Mouse (Mus musculus): ENCODE data around the gene Olfr847.

Olfr847 gene

DNA sequence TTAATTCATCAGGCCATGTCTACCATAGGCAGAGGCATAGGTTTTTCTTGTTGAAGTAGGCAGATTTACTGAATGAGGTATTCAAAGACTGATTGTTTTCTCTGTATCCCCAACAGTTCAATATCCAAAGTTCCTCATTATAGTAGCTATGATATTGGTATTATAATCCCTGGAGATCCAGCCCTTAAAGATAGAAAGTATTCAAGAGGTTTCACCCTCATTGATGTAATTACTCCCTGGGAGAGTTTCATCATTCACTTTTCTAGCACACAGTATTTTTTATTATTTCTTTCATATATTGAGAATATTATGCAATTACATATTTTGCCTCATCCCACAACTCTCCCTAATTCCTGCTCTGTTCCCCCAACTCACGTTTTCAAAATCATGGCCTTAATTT, at the start of gene Olfr847:
Olfr847 (minus strand) TSS at position 101 of the 400 bp plus-strand sequence.
- DNase-seq, result no peak

DNA sequence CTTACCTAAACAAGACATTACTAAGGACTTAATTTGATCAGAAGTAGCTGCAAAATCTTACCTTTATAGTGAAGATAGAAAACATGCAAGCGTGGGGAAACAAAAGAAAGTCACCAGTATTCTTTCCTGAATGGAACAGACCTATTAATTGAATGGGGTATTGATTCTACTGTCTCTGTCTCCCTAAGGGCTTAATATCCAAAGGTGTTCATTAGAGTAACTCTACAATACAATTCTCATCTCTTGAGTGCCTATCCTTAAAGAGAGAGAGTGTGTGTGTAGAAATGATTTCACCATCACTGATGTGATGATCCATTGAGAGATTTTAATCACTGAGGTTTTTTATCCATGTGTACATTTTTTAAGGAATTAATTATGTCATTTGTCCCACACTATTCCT, 14.6 kb downstream of the Olfr847 start, which contains the start of gene Olfr846:
Olfr846 (minus strand) TSS at position 101 of the 400 bp plus-strand sequence.
- no peak for DNase-seq

DNA sequence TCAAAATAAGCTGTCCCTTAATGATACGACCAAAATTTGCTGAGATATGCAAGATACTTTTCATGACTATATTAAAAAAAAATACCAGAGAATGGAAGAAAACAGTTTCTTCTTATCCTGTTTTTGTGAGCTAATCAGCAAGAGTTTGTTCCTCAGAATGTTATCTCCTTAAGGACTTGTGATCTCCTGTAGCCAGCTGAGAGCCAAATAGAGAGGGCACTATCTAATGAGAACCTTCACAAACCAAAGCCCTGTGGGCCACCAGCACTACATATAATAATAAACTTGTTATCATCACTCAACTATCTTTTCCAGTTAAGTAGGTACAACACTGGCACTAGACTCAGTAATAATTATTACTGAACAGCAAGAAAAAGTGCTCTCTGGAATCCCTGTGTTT, 42.3 kb downstream of the Olfr847 start, which contains the start of gene Olfr845:
Olfr845 (plus strand) TSS at position 301 of the 400 bp plus-strand sequence.
- no peak for DNase-seq

Measured in kidney, adult 18-20 months (tissue).